Mouse (Mus musculus) forebrain, embryonic 12.5 days (tissue): ENCODE measurements at regions not wholly inside any gene's neighbourhood (a gene's known extent, or its start where the extent isn't known, plus 50 kb on each side); places are given as distances from the start of the nearest gene placed in this dataset.

Experiments
- ATAC-seq: fragments of 200-750 bp; cut with Nextera tagmentation; 2 replicates; pipeline ENCODE4 v1.8.0; 2017; ENCODE audit warnings: moderate TSS enrichment; ENCODE audit not compliant: low FRiP score
- H3K27ac ChIP-seq: fragments of 300-500 bp; sonication (generic); 2 replicates; pipeline ENCODE4 v1.5.1; 2016; ENCODE audit warnings: mild to moderate bottlenecking
- H3K27me3 ChIP-seq: fragments of 300-500 bp; sonication (generic); 2 replicates; pipeline ENCODE4 v1.6.1; 2016; ENCODE audit warnings: mild to moderate bottlenecking
- H3K36me3 ChIP-seq: fragments of 300-500 bp; sonication (generic); replicated peaks from 2 replicates; pipeline ENCODE4 v1.6.1; 2016; ENCODE audit warnings: mild to moderate bottlenecking
- H3K4me1 ChIP-seq: fragments of 300-500 bp; sonication (generic); 2 replicates; pipeline ENCODE4 v1.6.1; 2016
- H3K4me2 ChIP-seq: fragments of 300-500 bp; sonication (generic); 2 replicates; pipeline ENCODE4 v1.6.1; 2016; ENCODE audit warnings: mild to moderate bottlenecking, moderate library complexity
- H3K4me3 ChIP-seq: fragments of 300-500 bp; sonication (generic); replicated peaks from 2 replicates; pipeline ENCODE4 v1.5.1; 2016; ENCODE audit warnings: mild to moderate bottlenecking
- H3K9ac ChIP-seq: fragments of 300-500 bp; sonication (generic); 2 replicates; pipeline ENCODE4 v1.6.1; 2016; ENCODE audit warnings: mild to moderate bottlenecking
- H3K9me3 ChIP-seq: fragments of 300-500 bp; sonication (generic); 2 replicates; pipeline ENCODE4 v1.6.1; 2016
- WGBS: fragments of 180-500 bp; shearing (Covaris S2); methylation state at CpG from one replicate; pipeline ENCODE4 v1.1.7; 2016; 5-methylcytosine and 5-hydroxymethylcytosine counted together

DNA sequence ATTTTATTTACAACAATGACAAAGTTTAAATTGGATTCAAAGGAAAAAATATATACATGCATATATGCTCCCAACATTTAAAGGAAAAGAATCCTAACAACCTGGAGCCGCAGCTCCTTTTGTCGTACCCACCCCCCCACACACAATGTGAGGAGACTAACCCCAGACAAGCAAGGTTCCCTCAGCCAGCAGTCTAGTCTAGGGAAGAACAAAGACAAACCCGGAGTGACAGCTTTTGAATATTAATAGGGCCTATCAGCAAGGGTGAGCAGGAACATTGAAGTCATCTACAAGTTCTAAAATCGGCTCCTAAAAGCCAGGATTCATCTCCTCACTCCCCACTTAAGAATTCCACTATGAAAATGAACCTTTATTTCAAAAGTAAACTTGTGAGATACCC lies 374.9 kb upstream of the Clint1 start:
- Histone ChIP-seq H3K36me3 (no peaks in the 10 kb centered on the region), H3K27ac (no peak overlapping the region), H3K27me3 (no peaks in the 10 kb centered on the region), H3K4me3 (no peak overlapping the region), H3K9ac (no peak overlapping the region), H3K4me1 (no peaks in the 10 kb centered on the region), H3K9me3 (no peaks in the 10 kb centered on the region), H3K4me2 (no peak overlapping the region)
- ATAC-seq = no peak
- 59% methylated on average over 4 of the region's 4 CpGs for WGBS

DNA sequence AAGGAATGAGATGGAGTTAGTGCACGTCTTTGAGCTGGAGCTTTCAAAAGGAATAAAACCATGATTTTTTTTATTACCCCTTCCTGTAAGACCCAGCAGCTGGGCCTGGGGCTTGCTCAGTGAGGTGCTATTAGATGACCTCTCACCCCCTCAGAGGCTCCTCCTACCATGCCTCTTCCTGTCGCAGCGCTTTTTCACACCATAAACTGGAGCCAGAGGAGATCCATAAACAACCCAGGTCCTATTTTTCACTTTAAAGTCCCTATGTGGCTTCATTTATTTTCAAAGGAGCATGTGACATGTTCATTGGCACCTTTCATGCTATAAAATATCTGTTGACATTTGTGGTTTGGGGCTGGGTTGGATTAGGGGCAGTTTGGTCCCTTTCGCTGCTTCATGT lies 365.9 kb upstream of the Clint1 start:
- Histone ChIP-seq H3K4me3 (no peak overlapping the region), H3K36me3 (no peaks in the 10 kb centered on the region), H3K9ac (no peak overlapping the region), H3K27ac (no peak overlapping the region), H3K4me2 (no peak overlapping the region), H3K27me3 (no peaks in the 10 kb centered on the region), H3K4me1 (peaks cover 2% of the 10 kb centered on the region), H3K9me3 (no peaks in the 10 kb centered on the region)
- ATAC-seq = no peak
- WGBS = 88% methylated on average over 4 of the region's 4 CpGs

DNA sequence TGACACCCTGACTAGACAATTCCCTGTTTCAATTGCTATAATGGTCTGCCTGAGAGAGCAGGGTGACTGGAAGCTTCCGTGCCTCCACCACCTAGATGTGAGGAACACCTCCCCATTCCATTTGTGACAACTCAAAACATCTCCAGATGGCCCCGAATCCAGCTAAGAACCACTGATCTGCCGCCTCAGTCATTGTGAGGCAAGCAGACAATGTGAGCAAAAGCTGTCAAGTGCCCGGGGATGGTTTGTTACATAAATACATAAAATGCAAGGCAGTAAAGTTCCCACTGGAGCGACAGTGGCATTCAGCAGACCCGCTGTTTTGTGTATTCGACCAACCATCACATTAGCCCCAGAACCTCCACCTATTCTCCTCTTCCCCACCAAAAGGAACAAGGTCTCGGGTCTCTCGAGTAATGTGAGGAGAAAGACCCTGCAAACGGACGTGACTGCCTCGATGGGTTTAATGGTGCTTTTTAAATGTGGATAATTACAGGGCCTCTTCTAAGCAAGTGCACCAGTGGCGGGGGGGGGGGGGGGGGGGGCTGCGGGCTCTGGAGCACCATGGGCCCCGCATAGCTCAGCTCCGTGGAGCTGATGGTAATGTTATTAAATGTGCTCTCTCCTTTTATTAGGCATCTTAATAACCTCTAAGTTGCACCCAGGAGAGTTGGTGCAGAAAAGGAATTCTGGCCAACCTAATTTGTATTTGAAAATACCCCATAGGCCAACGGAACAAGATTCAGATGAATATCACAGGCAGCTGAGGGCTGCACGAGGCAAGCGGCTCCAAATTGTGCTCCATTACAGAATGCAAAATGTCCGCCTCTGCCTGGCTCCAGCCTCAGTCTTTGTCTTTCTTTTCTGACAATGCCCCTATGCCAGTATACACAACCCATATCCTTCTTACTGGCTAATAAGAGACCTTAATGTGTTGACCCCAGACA lies 360.6 kb upstream of the Clint1 start:
- no peaks in the 10 kb centered on the region for H3K9me3 ChIP-seq
- H3K9ac ChIP-seq = no peak overlapping the region
- H3K27me3 ChIP-seq = no peaks in the 10 kb centered on the region
- no peak overlapping the region for H3K4me3 ChIP-seq
- WGBS = 58% methylated on average over 20 of the region's 20 CpGs
- H3K36me3 ChIP-seq = no peaks in the 10 kb centered on the region
- peaks cover 5% of the 10 kb centered on the region for H3K4me1 ChIP-seq
- 0 out of 2 replicates have a peak overlapping the region, but pooled peaks have one; percentile 46 for H3K27ac ChIP-seq
- ATAC-seq = peak; percentile 65
- H3K4me2 ChIP-seq = no peak overlapping the region

DNA sequence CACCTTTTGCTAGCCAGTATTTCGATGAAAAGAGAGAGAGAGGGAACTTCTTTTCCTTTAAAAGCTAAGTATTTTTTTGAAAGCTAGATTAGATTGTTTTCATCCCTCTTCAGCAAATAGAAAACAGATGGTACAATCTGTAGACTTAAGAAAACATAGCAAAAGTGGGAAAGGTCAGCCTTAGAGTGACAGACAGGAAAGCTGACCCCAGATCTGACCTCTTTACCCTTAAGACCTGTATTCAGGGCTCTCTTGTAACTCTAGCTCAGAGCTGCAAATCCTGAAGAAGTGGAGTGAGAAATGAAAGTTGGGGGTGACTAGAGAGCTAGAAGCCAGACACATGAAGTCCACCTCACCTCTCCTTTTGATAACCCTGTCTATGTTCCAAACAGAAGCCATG lies 356.6 kb upstream of the Clint1 start:
- 70% methylated on average over 1 of the region's 1 CpGs for WGBS
- no peak overlapping the region for H3K27ac ChIP-seq

DNA sequence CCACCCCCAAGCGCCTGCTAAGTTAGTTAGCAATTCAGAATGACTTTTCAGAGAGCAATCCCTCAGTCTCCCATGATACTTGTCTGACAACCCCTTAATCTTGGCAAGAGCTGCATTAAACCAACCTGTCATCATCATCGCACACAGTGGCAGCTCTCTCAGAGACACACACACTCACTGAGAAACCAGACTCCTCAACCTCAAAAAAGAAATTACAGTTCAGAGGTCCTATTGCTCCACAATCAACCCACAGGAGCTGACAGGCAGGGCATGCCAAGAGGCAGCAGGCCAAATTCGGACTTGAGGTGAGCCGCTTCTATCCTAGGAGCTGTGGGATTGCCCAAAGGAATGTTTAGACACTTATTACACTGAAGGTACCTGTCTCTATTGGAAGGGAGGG lies 343.3 kb upstream of the Clint1 start:
- ATAC-seq = no peak
- H3K9ac ChIP-seq = no peak overlapping the region
- H3K4me1 ChIP-seq = no peaks in the 10 kb centered on the region; the same call in 1 of the 2 replicates
- no peaks in the 10 kb centered on the region for H3K36me3 ChIP-seq
- H3K27ac ChIP-seq = no peak overlapping the region
- H3K27me3 ChIP-seq = no peaks in the 10 kb centered on the region
- no peak overlapping the region for H3K4me2 ChIP-seq
- WGBS = 67% methylated on average over 4 of the region's 4 CpGs
- H3K4me3 ChIP-seq = no peak overlapping the region
- no peaks in the 10 kb centered on the region for H3K9me3 ChIP-seq

More for the DNA sequence above, 356.6 kb upstream of the Clint1 start:
- no peaks in the 10 kb centered on the region for H3K27me3 ChIP-seq
- ATAC-seq = no peak
- no peaks in the 10 kb centered on the region for H3K36me3 ChIP-seq
- H3K9ac ChIP-seq = no peak overlapping the region
- no peaks in the 10 kb centered on the region for H3K9me3 ChIP-seq
- H3K4me1 ChIP-seq = peaks cover 5% of the 10 kb centered on the region
- H3K4me2 ChIP-seq = no peak overlapping the region
- H3K4me3 ChIP-seq = no peak overlapping the region

DNA sequence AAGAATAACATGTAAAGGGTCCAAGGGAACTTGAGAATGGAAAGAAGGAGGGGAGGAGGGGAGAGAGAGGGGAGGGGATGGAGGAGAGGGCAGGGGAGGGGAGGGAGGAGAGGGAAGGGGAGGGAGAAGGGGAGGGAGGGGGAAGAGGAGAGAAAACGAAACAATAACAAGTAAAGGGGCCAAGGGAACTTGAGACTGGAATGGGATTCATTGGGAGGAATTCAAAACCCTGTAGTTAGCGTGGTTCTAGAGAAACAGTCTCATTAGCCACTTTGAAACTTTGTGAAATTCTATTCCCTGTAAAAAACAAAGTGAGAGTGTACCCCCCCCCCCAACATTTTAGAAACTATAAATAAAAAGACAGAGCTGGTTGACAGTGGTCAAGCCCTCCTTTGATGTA lies 342.6 kb upstream of the Clint1 start:
- no peak overlapping the region for H3K4me2 ChIP-seq
- no peak overlapping the region for H3K4me3 ChIP-seq
- H3K36me3 ChIP-seq = no peaks in the 10 kb centered on the region
- no peaks in the 10 kb centered on the region for H3K27me3 ChIP-seq
- peaks cover 3% of the 10 kb centered on the region; the same call in 1 of the 2 replicates for H3K4me1 ChIP-seq
- H3K27ac ChIP-seq = no peak overlapping the region
- no peak for ATAC-seq
- WGBS = 43% methylated on average over 2 of the region's 2 CpGs
- no peaks in the 10 kb centered on the region for H3K9me3 ChIP-seq
- H3K9ac ChIP-seq = no peak overlapping the region

DNA sequence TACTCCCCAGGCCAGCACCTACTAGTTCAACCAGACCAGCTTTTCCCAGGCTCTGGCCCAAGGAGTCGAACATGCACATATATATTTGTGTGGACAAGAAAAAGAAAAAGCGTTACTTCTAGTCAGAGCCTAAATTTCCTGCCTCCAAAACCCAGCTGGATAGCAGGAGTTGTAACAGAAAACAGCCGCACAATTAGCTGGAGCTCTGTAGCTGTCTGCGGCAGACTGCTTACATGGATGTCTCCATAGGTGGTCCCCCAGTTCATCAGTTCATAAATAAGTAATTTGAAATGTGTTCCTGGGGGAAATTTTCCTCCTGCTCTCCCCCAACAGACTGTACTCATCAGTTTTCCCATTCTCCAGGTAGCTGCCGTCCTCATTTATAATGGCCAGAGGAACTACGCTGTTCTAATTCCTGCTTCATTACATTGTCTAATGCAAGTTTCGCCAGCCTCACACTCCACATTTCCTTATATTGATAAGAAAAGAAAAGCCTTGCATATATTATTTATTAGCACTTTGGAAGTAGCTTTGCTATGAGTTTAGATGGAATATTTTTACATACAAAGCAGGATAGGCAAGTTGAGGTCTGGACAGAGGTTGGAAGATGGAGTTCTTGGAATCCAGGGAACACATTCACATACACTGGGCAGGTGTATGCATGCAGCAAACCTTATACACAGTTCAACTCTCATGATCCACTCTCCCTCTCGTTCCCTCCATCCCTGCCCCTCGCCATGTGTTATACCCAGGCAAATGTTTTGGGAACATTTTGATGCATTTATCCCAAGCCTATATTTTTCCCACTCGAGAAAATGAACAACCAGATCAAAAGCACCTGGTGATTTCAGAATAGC lies 337.2 kb upstream of the Clint1 start:
- Histone ChIP-seq H3K27ac (no peak overlapping the region), H3K4me3 (no peak overlapping the region), H3K4me2 (no peak overlapping the region), H3K4me1 (peaks cover 7% of the 10 kb centered on the region; the same call in 1 of the 2 replicates), H3K27me3 (no peaks in the 10 kb centered on the region), H3K9me3 (no peaks in the 10 kb centered on the region), H3K36me3 (no peaks in the 10 kb centered on the region), H3K9ac (no peak overlapping the region)
- no peak for ATAC-seq
- WGBS = 70% methylated on average over 10 of the region's 10 CpGs

DNA sequence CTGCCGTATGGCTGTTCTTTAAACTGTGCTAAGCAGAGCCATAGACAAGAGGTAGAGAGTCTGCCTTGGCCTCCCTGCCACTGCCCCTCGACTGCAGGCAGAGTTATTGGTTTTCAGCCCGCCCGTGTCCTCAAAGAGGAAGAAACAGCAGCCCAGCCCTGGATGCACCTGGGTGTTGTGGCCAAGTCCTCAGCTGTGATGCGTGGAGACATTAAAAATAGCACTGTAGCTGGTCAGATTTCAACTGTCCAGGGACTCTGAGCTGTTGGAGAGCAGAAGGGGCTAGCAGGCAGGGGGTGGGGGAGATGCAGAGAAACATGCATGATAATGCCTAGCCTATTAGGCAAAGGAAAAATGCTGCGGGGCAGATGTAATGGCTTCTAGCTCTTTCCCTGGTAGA lies 327.1 kb upstream of the Clint1 start:
- H3K27ac ChIP-seq = no peak overlapping the region
- no peak for ATAC-seq
- H3K36me3 ChIP-seq = no peaks in the 10 kb centered on the region
- H3K9ac ChIP-seq = no peak overlapping the region
- WGBS = 73% methylated on average over 6 of the region's 6 CpGs
- no peaks in the 10 kb centered on the region for H3K9me3 ChIP-seq
- no peak overlapping the region for H3K4me3 ChIP-seq
- no peaks in the 10 kb centered on the region for H3K27me3 ChIP-seq
- no peak overlapping the region for H3K4me2 ChIP-seq
- peaks cover 11% of the 10 kb centered on the region for H3K4me1 ChIP-seq

DNA sequence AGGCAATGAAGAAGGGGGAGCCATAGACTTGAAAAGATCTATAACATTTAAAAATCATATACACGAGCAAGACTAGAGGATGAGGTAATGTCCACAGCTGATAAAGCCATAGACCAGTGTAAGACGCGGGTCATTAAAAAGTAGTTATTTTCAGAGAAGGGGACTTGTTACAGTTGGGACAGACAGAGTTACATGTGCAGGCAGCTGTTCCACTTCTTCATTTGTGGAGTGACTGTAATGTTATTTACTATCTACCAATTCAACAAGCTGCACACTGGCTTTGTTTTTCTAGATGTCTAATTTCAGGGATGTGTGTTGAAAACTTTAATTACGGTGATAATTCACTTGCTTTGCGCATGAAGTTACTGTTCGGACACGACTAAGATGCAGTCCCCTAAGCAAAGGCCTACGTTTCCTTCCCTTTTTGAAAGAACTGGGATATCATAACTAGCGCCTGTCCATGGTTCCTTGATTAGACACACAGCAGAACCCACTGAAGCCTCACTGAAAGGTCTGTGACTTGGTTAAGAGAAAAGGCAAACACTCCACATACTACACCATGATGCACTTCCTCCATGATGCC lies 320.7 kb upstream of the Clint1 start:
- Histone ChIP-seq H3K36me3 (no peaks in the 10 kb centered on the region), H3K4me2 (no peak overlapping the region), H3K27me3 (no peaks in the 10 kb centered on the region), H3K27ac (no peak overlapping the region), H3K4me3 (no peak overlapping the region), H3K9ac (no peak overlapping the region), H3K4me1 (no peaks in the 10 kb centered on the region), H3K9me3 (no peaks in the 10 kb centered on the region)
- 95% methylated on average over 9 of the region's 9 CpGs for WGBS
- no peak for ATAC-seq

DNA sequence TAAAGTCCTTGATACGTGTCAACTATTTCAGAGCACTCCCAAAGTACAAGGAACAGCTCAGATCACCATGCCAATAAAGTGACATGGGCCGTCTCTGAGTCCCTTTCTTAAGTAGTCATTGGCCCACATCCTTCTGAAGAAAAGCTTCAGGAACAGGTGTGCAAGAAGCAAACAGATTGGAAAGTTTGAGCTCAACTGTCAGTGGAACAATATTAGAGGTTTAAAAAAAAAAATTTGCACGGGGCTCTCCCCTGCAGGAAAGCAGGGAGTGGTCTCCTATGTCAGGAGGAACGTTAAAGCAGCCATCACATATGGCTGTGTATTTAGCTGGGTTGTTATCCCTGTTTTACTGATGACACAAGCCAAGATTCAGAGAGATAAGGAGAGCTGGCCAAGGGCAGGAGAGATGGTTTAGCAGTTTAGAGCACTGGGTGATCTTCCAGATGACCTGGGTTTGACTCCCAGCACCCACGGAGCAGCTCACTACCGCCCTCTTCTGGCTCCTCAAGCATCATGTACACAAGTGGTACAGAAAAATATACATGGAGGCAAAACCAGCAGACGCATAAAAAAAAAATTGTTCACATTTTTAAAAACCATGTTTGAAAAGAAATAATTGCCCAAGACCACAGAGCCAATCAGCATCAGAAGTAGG lies 318.3 kb upstream of the Clint1 start:
- Histone ChIP-seq H3K9me3 (no peaks in the 10 kb centered on the region), H3K27ac (no peak overlapping the region), H3K9ac (no peak overlapping the region), H3K27me3 (0 out of 2 replicates have a peak, but pooled peaks cover 2% of the 10 kb centered on the region), H3K36me3 (no peaks in the 10 kb centered on the region), H3K4me2 (no peak overlapping the region), H3K4me1 (peaks cover 3% of the 10 kb centered on the region), H3K4me3 (no peak overlapping the region)
- 57% methylated on average over 7 of the region's 7 CpGs for WGBS
- no peak for ATAC-seq

DNA sequence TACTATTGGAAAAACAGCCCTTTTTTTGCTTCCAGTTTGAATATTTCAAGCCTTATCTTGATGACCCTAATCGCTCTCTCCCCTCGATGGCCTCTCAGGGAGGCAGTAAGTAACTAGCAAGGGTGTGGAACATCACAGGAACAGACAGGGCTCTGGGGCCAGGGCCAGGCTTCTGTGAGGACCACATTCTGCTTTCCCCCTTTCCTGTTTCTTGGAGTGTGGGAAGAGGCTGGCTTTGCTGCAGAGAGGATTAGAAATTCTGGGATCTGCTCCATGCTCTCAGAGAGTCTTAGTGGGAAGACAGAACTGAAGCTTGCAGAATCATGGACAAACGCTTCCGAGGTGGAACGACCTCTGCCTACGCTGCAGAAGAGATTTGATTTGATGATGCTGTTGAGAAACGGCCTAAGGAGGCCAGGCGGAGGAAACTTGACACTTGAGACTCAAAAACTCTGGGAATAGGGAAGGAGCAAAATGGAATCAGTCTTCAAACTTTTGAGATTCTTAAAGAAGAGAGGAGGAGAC lies 316.3 kb upstream of the Clint1 start:
- peaks cover 7% of the 10 kb centered on the region for H3K4me1 ChIP-seq
- no peak overlapping the region for H3K4me2 ChIP-seq
- no peak overlapping the region for H3K27ac ChIP-seq
- no peak for ATAC-seq
- no peak overlapping the region for H3K9ac ChIP-seq
- H3K9me3 ChIP-seq = no peaks in the 10 kb centered on the region
- H3K4me3 ChIP-seq = no peak overlapping the region
- H3K36me3 ChIP-seq = no peaks in the 10 kb centered on the region
- 0 out of 2 replicates have a peak, but pooled peaks cover 2% of the 10 kb centered on the region for H3K27me3 ChIP-seq
- 81% methylated on average over 8 of the region's 8 CpGs for WGBS
